Mouse (Mus musculus): ENCODE measurements around the gene Tanc2.

DNA sequence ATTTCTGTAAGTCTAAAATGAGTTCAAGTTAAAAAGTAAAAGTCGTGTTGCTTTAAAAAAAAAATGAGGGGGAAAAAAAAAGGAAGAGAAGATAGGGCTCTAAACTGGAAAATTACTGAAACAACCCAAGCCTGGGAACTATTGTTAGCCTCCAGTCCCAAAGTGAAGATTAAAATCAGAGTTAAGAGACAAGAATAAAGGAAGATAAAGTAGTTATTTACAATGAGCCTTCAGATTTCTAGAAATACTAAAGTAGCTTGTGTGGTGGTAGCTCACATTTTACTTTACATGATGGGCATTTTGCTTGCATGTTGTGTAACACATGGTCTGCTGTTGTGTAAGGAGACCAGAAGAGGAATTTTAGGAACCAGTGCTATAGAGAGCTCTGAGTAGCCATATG, 256.1 kb downstream of the Tanc2 start:
- TF ChIP-seq TAL1 (IDR thresholded peaks at IDR 0.05; ENCODE audit: low read length), result no peak
- no peak for TF ChIP-seq GATA1 (IDR thresholded peaks at IDR 0.05; ENCODE audit: low read length)

All from erythroblast, embryonic 14.5 days (primary cell).